Comparison of ENCODE assay signal across 23 mouse cellular contexts in genomic region chr19:4033298-4033697, GRCm38 (mm10). TPM values are rescaled to one million over a fixed set of nuclear protein-coding genes. Genes with fewer than 3 reads are reported as not detected.
A peak's percentile ranks its signal among the peaks of the same experiment; 100 is the strongest.
DNase-seq lines count a peak whose midpoint lies in the region; ATAC-seq lines count a peak whose summit lies in the region.
"Had no signal": no experiment of that assay in that cellular context is flagged by ENCODE, and none has a peak within 500 bp of the region (broad histone marks: within the 10 kb centered on the region; RNA-seq: fewer than 3 reads in every experiment).

No protein-coding gene starts in this region.

- no peaks in the 10 kb centered on the region for H3K36me3 ChIP-seq in liver, embryonic 11.5 days (ENCODE audit: control insufficient read depth, insufficient read depth, low read length)
- H3K36me3 ChIP-seq in stomach, embryonic 14.5 days (ENCODE audit: control insufficient read depth, insufficient read depth, low read length): no peaks in the 10 kb centered on the region; the same call in 1 of the 2 replicates
- H3K36me3 ChIP-seq: embryonic facial prominence, embryonic 15.5 days had no signal

- no peak overlapping the region for H3K4me2 ChIP-seq in liver, embryonic 11.5 days
- H3K4me2 ChIP-seq in stomach, embryonic 14.5 days (replicated peaks; ENCODE audit: low read depth, low read length): no peak overlapping the region
- H3K4me2 ChIP-seq: embryonic facial prominence, embryonic 15.5 days; heart, embryonic 11.5 days had no signal

- peaks cover 17% of the 10 kb centered on the region; the same call in 1 of the 2 replicates for H3K4me1 ChIP-seq in liver, embryonic 11.5 days (replicated peaks; ENCODE audit: control insufficient read depth, insufficient read depth, low read length)
- 0 out of 2 replicates have a peak, but pooled peaks cover 3% of the 10 kb centered on the region for H3K4me1 ChIP-seq in stomach, embryonic 14.5 days (ENCODE audit: control insufficient read depth, insufficient read depth, low read length)

- ATAC-seq in liver, embryonic 11.5 days (replicated peaks; ENCODE audit: low FRiP score): no peak
- ATAC-seq in stomach, embryonic 14.5 days (ENCODE audit: insufficient number of reproducible peaks, insufficient read depth, low FRiP score, low read depth): no peak
- no peak for ATAC-seq in activated CD4-positive, CD25-positive, alpha-beta regulatory T cell, adult 4 months

- WGBS in liver, embryonic 11.5 days: 79% methylated on average over 3 of the region's 3 CpGs
- WGBS in stomach, embryonic 14.5 days: 61% methylated on average over 3 of the region's 3 CpGs

- DNase-seq in kidney, adult 11 months: peak; percentile 50
- no peak for DNase-seq in kidney, postnatal 4 days
- DNase-seq in kidney, adult 9 months: peak; percentile 79
- no peak for DNase-seq in liver, embryonic 11.5 days (ENCODE audit: low spot score)
- no peak for DNase-seq in lung, postnatal 14 days
- no peak for DNase-seq in adrenal gland, adult 8-10 months
- DNase-seq: adrenal gland, postnatal 14 days; cerebellum, adult 11-12 months; cerebellum, postnatal 25 days; heart, postnatal 10 days; lung, adult 2 months; lung, postnatal 36 days; thymus, adult 18-20 months had no signal

- H3K27ac ChIP-seq in liver, embryonic 11.5 days (ENCODE audit: low read depth, low read length): peak overlapping the region; percentile 51; the same call in 1 of the 2 replicates
- peak overlapping the region; percentile 30; the same call in 1 of the 2 replicates for H3K27ac ChIP-seq in stomach, embryonic 14.5 days (ENCODE audit: low read length)
- H3K27ac ChIP-seq: embryonic facial prominence, embryonic 15.5 days; layer of hippocampus, adult 2 months; limb, embryonic 10.5 days had no signal

- H3K9me3 ChIP-seq in liver, embryonic 11.5 days (ENCODE audit: control insufficient read depth, low read length): no peaks in the 10 kb centered on the region
- no peaks in the 10 kb centered on the region for H3K9me3 ChIP-seq in stomach, embryonic 14.5 days (ENCODE audit: control insufficient read depth, low read depth, low read length)
- H3K9me3 ChIP-seq: embryonic facial prominence, embryonic 15.5 days; limb, embryonic 10.5 days had no signal

- H3K9ac ChIP-seq in liver, embryonic 11.5 days (ENCODE audit: low read depth, low read length): no peak overlapping the region
- H3K9ac ChIP-seq in stomach, embryonic 14.5 days (replicated peaks; ENCODE audit: low read depth, low read length): no peak overlapping the region
- H3K9ac ChIP-seq: embryonic facial prominence, embryonic 15.5 days had no signal

- H3K27me3 ChIP-seq in liver, embryonic 11.5 days (replicated peaks; ENCODE audit: control insufficient read depth, insufficient read depth, low read length): no peaks in the 10 kb centered on the region
- H3K27me3 ChIP-seq in stomach, embryonic 14.5 days (ENCODE audit: control insufficient read depth, insufficient read depth, low read length): no peaks in the 10 kb centered on the region
- H3K27me3 ChIP-seq: embryonic facial prominence, embryonic 15.5 days had no signal

- H3K4me3 ChIP-seq in liver, embryonic 11.5 days (ENCODE audit: low read depth, low read length): no peak overlapping the region
- H3K4me3 ChIP-seq in stomach, embryonic 14.5 days (ENCODE audit: low read depth, low read length): no peak overlapping the region
- H3K4me3 ChIP-seq: embryonic facial prominence, embryonic 15.5 days; layer of hippocampus, adult 2 months; limb, embryonic 10.5 days had no signal

RNA-seq across cellular contexts. Expression of gene Gstp1, which starts 4.5 kb away (rescaled TPM):
- polyA plus RNA-seq in liver, embryonic 11.5 days (2014; fragmentation: Nextera tagmentation; extraction: Ambion mirVana): 733 and 765 TPM in 2 replicates
- polyA plus RNA-seq in stomach, embryonic 14.5 days (2014; fragmentation: Nextera tagmentation; extraction: Ambion mirVana): 635 and 672 TPM in 2 replicates
- polyA plus RNA-seq in activated CD4-positive, CD25-positive, alpha-beta regulatory T cell, adult 4 months (2017; shearing (Covaris generic)): 100 to 1,000 TPM; 481 to 485 TPM
- total RNA-seq in adrenal gland, adult 8-10 months (2022): 100 to 1,000 TPM; 366 to 409 (median 394) TPM

RNA-seq across cellular contexts. Expression of gene Gstp2, which starts 12.5 kb away (rescaled TPM):
- polyA plus RNA-seq in liver, embryonic 11.5 days (2014; fragmentation: Nextera tagmentation; extraction: Ambion mirVana): 5.5 and 6.1 TPM in 2 replicates
- 10.4 and 18.0 TPM in 2 replicates for polyA plus RNA-seq in stomach, embryonic 14.5 days (2014; fragmentation: Nextera tagmentation; extraction: Ambion mirVana)
- polyA plus RNA-seq in activated CD4-positive, CD25-positive, alpha-beta regulatory T cell, adult 4 months (2017; shearing (Covaris generic)): 10 to 100 TPM; 11.1 to 23.5 TPM
- total RNA-seq in adrenal gland, adult 8-10 months (2022): 10 to 100 TPM; 45.4 to 79.1 (median 67.8) TPM
- total RNA-seq: monocyte, adult 5-6 weeks had no signal

RNA-seq across cellular contexts. Expression of gene Ndufv1, which starts 20.7 kb away (rescaled TPM):
- 232 and 234 TPM in 2 replicates for polyA plus RNA-seq in liver, embryonic 11.5 days (2014; fragmentation: Nextera tagmentation; extraction: Ambion mirVana)
- 195 and 205 TPM in 2 replicates for polyA plus RNA-seq in stomach, embryonic 14.5 days (2014; fragmentation: Nextera tagmentation; extraction: Ambion mirVana)
- polyA plus RNA-seq in activated CD4-positive, CD25-positive, alpha-beta regulatory T cell, adult 4 months (2017; shearing (Covaris generic)): 100 to 1,000 TPM; 129 to 134 TPM
- 100 to 1,000 TPM; 235 to 340 (median 280) TPM for total RNA-seq in adrenal gland, adult 8-10 months (2022)

RNA-seq across cellular contexts. Expression of gene Gstp3, which starts 26.1 kb away (rescaled TPM):
- polyA plus RNA-seq in liver, embryonic 11.5 days (2014; fragmentation: Nextera tagmentation; extraction: Ambion mirVana): 14.6 and 16.7 TPM in 2 replicates
- polyA plus RNA-seq in stomach, embryonic 14.5 days (2014; fragmentation: Nextera tagmentation; extraction: Ambion mirVana): not detected in 2 replicates
- polyA plus RNA-seq in activated CD4-positive, CD25-positive, alpha-beta regulatory T cell, adult 4 months (2017; shearing (Covaris generic)): 100 to 1,000 TPM; 202 to 218 TPM
- total RNA-seq in adrenal gland, adult 8-10 months (2022): 1 to 10 TPM in 1 of 4 experiments, under 1 TPM in 3; 0.56 to 1.1 (median 0.77) TPM
- total RNA-seq: gastrocnemius, adult 18-20 months; heart, postnatal 10 days; layer of hippocampus, adult 2 months had no signal
- polyA plus RNA-seq: hindbrain, embryonic 11.5 days; limb, embryonic 10.5 days; neural tube, embryonic 11.5 days had no signal

RNA-seq across cellular contexts. Expression of gene Doc2g, which starts 30.2 kb away (rescaled TPM):
- 2.8 and 4.1 TPM in 2 replicates for polyA plus RNA-seq in liver, embryonic 11.5 days (2014; fragmentation: Nextera tagmentation; extraction: Ambion mirVana)
- 4.5 TPM in 2 replicates for polyA plus RNA-seq in stomach, embryonic 14.5 days (2014; fragmentation: Nextera tagmentation; extraction: Ambion mirVana)
- 1 to 10 TPM in 1 of 2 experiments, under 1 TPM in 1; 0.45 to 1.5 TPM for polyA plus RNA-seq in activated CD4-positive, CD25-positive, alpha-beta regulatory T cell, adult 4 months (2017; shearing (Covaris generic))
- total RNA-seq in adrenal gland, adult 8-10 months (2022): 1 to 10 TPM; 1.5 to 2.5 (median 1.7) TPM
- total RNA-seq: monocyte, adult 5-6 weeks had no signal

Comparison
In these comparisons a context has a peak if more than half of its experiments do, and no peak if none do; other contexts are left out.
1. DNase-seq: peak in kidney, adult 11 months (single experiment) and kidney, adult 9 months (single experiment); none in kidney, postnatal 4 days (0 of 2), liver, embryonic 11.5 days (single experiment), lung, postnatal 14 days (single experiment) and adrenal gland, adult 8-10 months (single experiment).